Mouse (Mus musculus) liver, embryonic 15.5 days (tissue): ENCODE measurements around the gene Cpne5. TPM values are rescaled to one million over a fixed set of nuclear protein-coding genes. Genes with fewer than 3 reads are reported as not detected.
A peak's percentile ranks its signal among the peaks of the same experiment; 100 is the strongest.
"Not testable (repeated sequence)": the region's sequence is repeated elsewhere in the genome, so short reads cannot be mapped to it uniquely, and the experiment has no call there.

Experiments used
- ATAC-seq: fragments of 200-750 bp; cut with Nextera tagmentation; 2 replicates; pipeline ENCODE4 v1.8.0; 2017; ENCODE audit warnings: moderate number of reproducible peaks, mild to moderate bottlenecking, moderate library complexity; ENCODE audit not compliant: insufficient read depth
- H3K27ac ChIP-seq: fragments of 300-500 bp; sonication (generic); replicated peaks from 2 replicates; pipeline ENCODE4 v1.5.1; 2015; ENCODE audit warnings: mild to moderate bottlenecking, inconsistent platforms
- H3K27me3 ChIP-seq: fragments of 300-500 bp; sonication (generic); 2 replicates; pipeline ENCODE4 v1.6.1; 2015; ENCODE audit warnings: mild to moderate bottlenecking, inconsistent platforms
- H3K36me3 ChIP-seq: fragments of 300-500 bp; sonication (generic); replicated peaks from 2 replicates; pipeline ENCODE4 v1.6.1; 2015; ENCODE audit warnings: moderate library complexity, mild to moderate bottlenecking, inconsistent platforms
- H3K4me1 ChIP-seq: fragments of 300-500 bp; sonication (generic); replicated peaks from 2 replicates; pipeline ENCODE4 v1.6.1; 2015; ENCODE audit warnings: inconsistent platforms
- H3K4me2 ChIP-seq: fragments of 300-500 bp; sonication (generic); 2 replicates; pipeline ENCODE4 v1.6.1; 2015; ENCODE audit warnings: moderate library complexity, mild to moderate bottlenecking, inconsistent platforms
- H3K4me3 ChIP-seq: fragments of 300-500 bp; sonication (generic); replicated peaks from 2 replicates; pipeline ENCODE4 v1.5.1; 2015; ENCODE audit warnings: mild to moderate bottlenecking, inconsistent platforms
- H3K9ac ChIP-seq: fragments of 300-500 bp; sonication (generic); 2 replicates; pipeline ENCODE4 v1.6.1; 2015; ENCODE audit warnings: moderate library complexity, mild to moderate bottlenecking, inconsistent platforms
- H3K9me3 ChIP-seq: fragments of 300-500 bp; sonication (generic); replicated peaks from 2 replicates; pipeline ENCODE4 v1.6.1; 2016; ENCODE audit warnings: inconsistent platforms
- WGBS: fragments of 180-500 bp; shearing (Covaris S2); methylation state at CpG from one replicate; pipeline ENCODE4 v1.1.7; 2015; ENCODE audit warnings: mixed read lengths; ENCODE audit not compliant: insufficient replicate concordance; 5-methylcytosine and 5-hydroxymethylcytosine counted together
- polyA plus RNA-seq: library from polyadenylated mRNA; unstranded; fragments of >200 nt; fragmentation: Nextera tagmentation; extraction: Ambion mirVana; gene quantifications from 2 replicates; pipeline ENCODE4 v1.2.1, GENCODE M21; 2015

Cpne5 gene
- polyA plus RNA-seq, 1 experiment from 2014 or later, result 0.12 TPM

- ATAC-seq, H3K9ac ChIP-seq, H3K27ac ChIP-seq, H3K4me3 ChIP-seq, H3K9me3 ChIP-seq, H3K4me2 ChIP-seq, H3K36me3 ChIP-seq, H3K27me3 ChIP-seq: not testable (repeated sequence)
- whole genome bisulfite sequencing, result 81% methylated on average over 2 of the region's 2 CpGs
- peaks cover 64% of the 10 kb centered on the region for H3K4me1 ChIP-seq
These were observed 29.1 kb upstream of the Cpne5 start for GRCm38 (mm10) chr17:29267040-29267439.

DNA sequence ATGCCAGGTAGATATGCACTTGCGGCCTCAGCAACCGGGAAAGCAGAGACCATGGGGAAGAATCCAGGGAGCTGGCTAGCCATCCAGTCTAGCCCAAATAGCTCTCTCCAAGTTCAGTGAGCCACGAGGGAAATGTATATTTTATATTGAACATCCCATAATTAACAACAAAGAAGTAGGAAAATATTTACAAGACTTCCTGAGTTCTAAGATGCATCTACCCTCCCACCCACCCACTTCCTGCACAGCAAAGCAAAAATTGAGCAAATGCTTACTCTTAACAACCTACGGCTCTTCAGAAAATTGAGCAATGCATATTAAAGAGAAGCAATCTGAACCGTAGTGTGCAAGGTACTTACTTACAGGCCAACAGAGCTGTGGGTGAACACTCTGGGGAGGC, 26.8 kb upstream of the Cpne5 start:
- peak overlapping the region; percentile 82 for H3K4me2 ChIP-seq
- no peaks in the 10 kb centered on the region for H3K9me3 ChIP-seq
- H3K4me3 ChIP-seq, result peak overlapping the region; percentile 96
- H3K27ac ChIP-seq, result peak overlapping the region; percentile 97
- ATAC-seq, result no peak
- H3K27me3 ChIP-seq, result no peaks in the 10 kb centered on the region
- 55% methylated on average over 5 of the region's 5 CpGs for WGBS
- peaks cover 70% of the 10 kb centered on the region for H3K4me1 ChIP-seq
- H3K36me3 ChIP-seq, result peaks cover 26% of the 10 kb centered on the region
- H3K9ac ChIP-seq, result peak overlapping the region; percentile 93

- peaks cover 33% of the 10 kb centered on the region for H3K36me3 ChIP-seq
- H3K4me2 ChIP-seq, result peak within 1 kb of the TSS; percentile 82
- WGBS, result 6% methylated on average over 38 of the region's 38 CpGs
- H3K9me3 ChIP-seq, result no peaks in the 10 kb centered on the region
- peak within 1 kb of the TSS; percentile 97 for H3K27ac ChIP-seq
- H3K27me3 ChIP-seq, result no peaks in the 10 kb centered on the region
- peaks cover 71% of the 10 kb centered on the region for H3K4me1 ChIP-seq
- peak within 1 kb of the TSS; percentile 96 for H3K4me3 ChIP-seq
- H3K9ac ChIP-seq, result peak within 1 kb of the TSS; percentile 93
- peak; percentile 56 for ATAC-seq
These were observed 26.1 kb upstream of the Cpne5 start, which contains the start of gene Ppil1 for GRCm38 (mm10) chr17:29263840-29264633. Gene Ppil1 (minus strand): TSS chr17:29264186.

- WGBS, result under 1% methylated on average over 14 of the region's 14 CpGs
- Histone ChIP-seq H3K9me3 (no peaks in the 10 kb centered on the region), H3K9ac (peak overlapping the region; percentile 93), H3K27me3 (no peaks in the 10 kb centered on the region), H3K36me3 (peaks cover 39% of the 10 kb centered on the region), H3K27ac (peak overlapping the region; percentile 97), H3K4me2 (peak overlapping the region; percentile 82), H3K4me3 (peak overlapping the region; percentile 96), H3K4me1 (peaks cover 75% of the 10 kb centered on the region)
- ATAC-seq, result no peak; the same call in 1 of the 2 replicates
These were observed 25.4 kb upstream of the Cpne5 start for GRCm38 (mm10) chr17:29263417-29263816.

- H3K4me3 ChIP-seq, result peak overlapping the region; percentile 96
- ATAC-seq, result no peak
- H3K9me3 ChIP-seq, result no peaks in the 10 kb centered on the region
- peaks cover 78% of the 10 kb centered on the region for H3K4me1 ChIP-seq
- H3K36me3 ChIP-seq, result peaks cover 51% of the 10 kb centered on the region
- no peak overlapping the region for H3K27ac ChIP-seq
- peak overlapping the region; percentile 93; the same call in 1 of the 2 replicates for H3K9ac ChIP-seq
- WGBS, result 24% methylated on average over 2 of the region's 2 CpGs
- H3K4me2 ChIP-seq, result peak overlapping the region; percentile 82
- no peaks in the 10 kb centered on the region for H3K27me3 ChIP-seq
These were observed 24.3 kb upstream of the Cpne5 start for GRCm38 (mm10) chr17:29262259-29262649.

DNA sequence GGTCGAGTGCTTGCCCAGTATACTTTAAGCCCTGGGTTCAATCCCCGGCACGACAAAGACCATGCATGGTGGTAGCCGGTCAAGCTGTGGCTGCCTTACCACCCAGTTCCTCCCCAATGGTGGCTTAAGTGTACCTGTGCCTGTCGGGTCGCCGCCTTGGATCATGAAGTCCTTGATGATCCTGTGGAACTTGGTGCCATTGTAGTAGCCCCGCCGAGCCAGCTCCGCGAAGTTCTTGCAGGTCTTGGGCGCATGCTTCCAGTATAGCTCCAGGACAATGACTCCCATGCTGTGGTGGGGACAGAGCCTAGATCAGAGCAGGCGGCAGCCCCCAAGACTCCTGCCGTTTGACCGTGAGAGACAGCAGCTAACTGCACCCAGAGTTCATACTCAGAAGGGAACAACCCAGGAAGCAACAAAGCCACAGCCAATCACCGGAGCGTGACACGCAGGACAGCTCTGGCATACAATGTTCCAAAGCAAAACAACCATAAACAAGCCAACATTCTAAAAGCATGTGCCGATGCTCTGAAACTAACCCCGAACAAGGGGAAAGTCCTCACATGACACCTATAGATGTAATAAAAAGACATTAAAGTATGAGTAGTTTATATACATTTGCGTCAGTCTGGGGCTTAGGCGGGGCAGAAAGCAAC, 23.8 kb upstream of the Cpne5 start:
- Histone ChIP-seq H3K27me3 (no peaks in the 10 kb centered on the region), H3K9me3 (no peaks in the 10 kb centered on the region), H3K9ac (peak overlapping the region; percentile 93; the same call in 1 of the 2 replicates), H3K27ac (no peak overlapping the region), H3K4me2 (peak overlapping the region; percentile 82), H3K36me3 (peaks cover 56% of the 10 kb centered on the region), H3K4me1 (peaks cover 82% of the 10 kb centered on the region), H3K4me3 (peak overlapping the region; percentile 96)
- 77% methylated on average over 22 of the region's 22 CpGs for WGBS
- ATAC-seq, result no peak

DNA sequence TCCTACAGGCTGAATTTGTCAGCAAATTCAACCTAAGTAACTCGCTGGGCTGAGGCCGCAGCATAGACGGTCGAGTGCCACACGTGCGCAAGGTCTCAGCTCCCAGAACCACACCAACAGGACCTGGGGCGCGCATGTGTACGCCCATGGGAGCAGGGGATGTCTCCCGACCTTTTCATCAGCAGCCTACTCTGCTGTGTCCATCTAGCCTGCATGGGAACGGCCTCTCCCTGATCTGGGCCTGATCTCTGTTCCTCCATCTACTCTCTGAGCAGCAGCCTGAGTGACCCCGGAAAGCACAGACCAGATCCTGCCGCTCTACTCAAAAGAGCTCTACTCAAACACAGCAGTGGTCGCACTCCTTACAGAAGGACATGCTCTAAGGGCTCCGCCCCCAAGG, 22.5 kb upstream of the Cpne5 start:
- no peak overlapping the region for H3K9ac ChIP-seq
- peak overlapping the region; percentile 3; the same call in 1 of the 2 replicates for H3K4me2 ChIP-seq
- no peaks in the 10 kb centered on the region for H3K27me3 ChIP-seq
- peaks cover 79% of the 10 kb centered on the region for H3K4me1 ChIP-seq
- no peak for ATAC-seq
- no peaks in the 10 kb centered on the region for H3K9me3 ChIP-seq
- H3K4me3 ChIP-seq, result no peak overlapping the region
- H3K27ac ChIP-seq, result peak overlapping the region; percentile 29
- WGBS, result 81% methylated on average over 15 of the region's 15 CpGs
- H3K36me3 ChIP-seq, result peaks cover 68% of the 10 kb centered on the region

GRCm38 (mm10) chr17:29259489-29259888, 21.5 kb upstream of the Cpne5 start:
- Histone ChIP-seq H3K36me3 (peaks cover 78% of the 10 kb centered on the region), H3K9ac (no peak overlapping the region)
- peak; percentile 28; the same call in 1 of the 2 replicates for ATAC-seq

DNA sequence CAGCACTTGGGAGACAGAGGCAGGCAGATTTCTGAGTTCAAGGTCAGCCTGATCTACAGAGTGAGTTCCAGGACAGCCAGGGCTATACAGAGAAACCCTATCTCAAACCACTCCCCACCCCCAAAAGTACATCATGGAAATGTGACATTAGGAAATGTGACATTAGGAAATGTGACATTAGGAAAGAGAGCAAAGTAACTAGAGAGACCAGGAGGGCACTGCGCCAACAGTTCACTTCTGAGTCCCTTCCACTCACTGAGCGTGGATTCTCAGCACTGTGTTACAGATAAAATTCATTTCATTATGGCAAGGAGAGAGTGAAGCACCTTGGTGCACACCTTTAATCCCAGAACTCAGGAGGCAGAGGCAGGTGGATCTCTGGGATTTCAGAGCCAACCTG, 21.0 kb upstream of the Cpne5 start:
- ATAC-seq, result no peak
- Histone ChIP-seq H3K27me3 (no peaks in the 10 kb centered on the region), H3K9me3 (no peaks in the 10 kb centered on the region), H3K4me1 (peaks cover 68% of the 10 kb centered on the region), H3K4me2 (peak overlapping the region; percentile 5), H3K9ac (no peak overlapping the region), H3K4me3 (no peak overlapping the region), H3K27ac (peak overlapping the region; percentile 38; the same call in 1 of the 2 replicates), H3K36me3 (peaks cover 84% of the 10 kb centered on the region)
- WGBS, result 82% methylated on average over 2 of the region's 2 CpGs

More at GRCm38 (mm10) chr17:29259489-29259888, 21.5 kb upstream of the Cpne5 start:
- peak overlapping the region; percentile 5 for H3K4me2 ChIP-seq
- H3K27ac ChIP-seq, result 0 out of 2 replicates have a peak overlapping the region, but pooled peaks have one; percentile 29
- no peaks in the 10 kb centered on the region for H3K27me3 ChIP-seq
- WGBS, result 3% methylated on average over 3 of the region's 3 CpGs
- no peaks in the 10 kb centered on the region for H3K9me3 ChIP-seq
- H3K4me1 ChIP-seq, result peaks cover 69% of the 10 kb centered on the region
- H3K4me3 ChIP-seq, result no peak overlapping the region

- WGBS, result 81% methylated on average over 10 of the region's 10 CpGs
- Histone ChIP-seq H3K4me2 (no peak overlapping the region), H3K27me3 (no peaks in the 10 kb centered on the region), H3K36me3 (peaks cover 91% of the 10 kb centered on the region), H3K27ac (no peak overlapping the region; the same call in 1 of the 2 replicates), H3K9ac (no peak overlapping the region), H3K9me3 (no peaks in the 10 kb centered on the region), H3K4me1 (peaks cover 73% of the 10 kb centered on the region), H3K4me3 (no peak overlapping the region)
- no peak for ATAC-seq
These were observed 20.1 kb upstream of the Cpne5 start for GRCm38 (mm10) chr17:29258025-29258558.

GRCm38 (mm10) chr17:29257001-29257511, 19.1 kb upstream of the Cpne5 start:
- H3K4me2 ChIP-seq, result no peak overlapping the region
- 71% methylated on average over 10 of the region's 10 CpGs for WGBS
- H3K36me3 ChIP-seq, result peaks cover 99% of the 10 kb centered on the region
- no peak overlapping the region for H3K9ac ChIP-seq
- no peaks in the 10 kb centered on the region for H3K27me3 ChIP-seq
- H3K4me1 ChIP-seq, result peaks cover 70% of the 10 kb centered on the region
- no peaks in the 10 kb centered on the region for H3K9me3 ChIP-seq
- no peak overlapping the region for H3K27ac ChIP-seq
- no peak for ATAC-seq
- H3K4me3 ChIP-seq, result no peak overlapping the region
